In the genomic region with DNA sequence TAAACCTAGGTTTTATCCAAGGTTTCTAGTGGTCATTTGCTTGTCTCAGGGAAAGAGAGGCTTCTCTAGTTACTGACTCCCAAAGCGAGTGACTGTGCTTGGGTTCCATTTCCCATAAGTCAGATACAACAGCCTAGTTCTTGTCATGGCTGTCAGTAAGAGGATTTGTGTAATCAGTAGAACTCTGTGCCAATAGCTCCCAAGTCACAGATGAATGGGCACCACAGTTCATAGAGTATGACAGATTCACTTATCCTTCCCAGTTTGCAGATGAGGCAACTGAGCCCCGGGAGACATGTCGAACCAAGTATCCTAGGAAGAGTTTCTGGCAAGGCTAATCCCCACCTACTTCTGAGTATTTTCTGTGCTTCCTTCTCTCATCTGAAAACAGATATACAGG, we compare ENCODE assay signal across 22 mouse cellular contexts.
DNase-seq lines count a peak whose midpoint lies in the region; ATAC-seq and TF ChIP-seq lines count a peak whose summit lies in the region.
"Had no signal": no experiment of that assay in that cellular context is flagged by ENCODE, and none has a peak within 500 bp of the region (broad histone marks: within the 10 kb centered on the region; RNA-seq: fewer than 3 reads in every experiment).

No protein-coding gene starts in this region.

- TF ChIP-seq POLR2A in liver, adult 2 months (IDR thresholded peaks at IDR 0.05; ENCODE audit: extremely low read depth, insufficient read depth, low read length), result no peak

- H3K36me3 ChIP-seq in liver, adult 2 months (ENCODE audit: control insufficient read depth, insufficient read depth, low read length), result no peaks in the 10 kb centered on the region
- H3K36me3 ChIP-seq in liver, embryonic 11.5 days (ENCODE audit: control insufficient read depth, insufficient read depth, low read length), result no peaks in the 10 kb centered on the region
- H3K36me3 ChIP-seq: forebrain, embryonic 10.5 days; G1E; heart, embryonic 10.5 days; hindbrain, embryonic 13.5 days had no signal

- TF ChIP-seq CTCF in liver, adult 2 months (IDR thresholded peaks at IDR 0.05; ENCODE audit: low read depth, low read length), result no peak

- H3K4me3 ChIP-seq in liver, adult 2 months (ENCODE audit: insufficient read depth, low read depth, low read length), result no peak overlapping the region
- no peak overlapping the region for H3K4me3 ChIP-seq in liver, embryonic 11.5 days (ENCODE audit: low read depth, low read length)
- H3K4me3 ChIP-seq: forebrain, embryonic 10.5 days; gastrocnemius, adult 2 months; heart, embryonic 10.5 days; hindbrain, embryonic 13.5 days had no signal

- no peaks in the 10 kb centered on the region for H3K79me2 ChIP-seq in liver, adult 2 months (ENCODE audit: control insufficient read depth, insufficient read depth, low read length)

- H3K9me3 ChIP-seq in liver, embryonic 11.5 days (ENCODE audit: control insufficient read depth, low read length), result no peaks in the 10 kb centered on the region
- H3K9me3 ChIP-seq: forebrain, embryonic 10.5 days; heart, embryonic 10.5 days; hindbrain, embryonic 13.5 days had no signal

- no peaks in the 10 kb centered on the region for H3K27me3 ChIP-seq in liver, adult 2 months (ENCODE audit: control insufficient read depth, insufficient read depth, low read length)
- H3K27me3 ChIP-seq in liver, embryonic 11.5 days (replicated peaks; ENCODE audit: control insufficient read depth, insufficient read depth, low read length), result no peaks in the 10 kb centered on the region
- H3K27me3 ChIP-seq: hindbrain, embryonic 13.5 days had no signal

- no peak overlapping the region for H3K9ac ChIP-seq in liver, adult 2 months (ENCODE audit: low read depth, low read length)
- H3K9ac ChIP-seq in liver, embryonic 11.5 days (ENCODE audit: low read depth, low read length), result no peak overlapping the region
- H3K9ac ChIP-seq: hindbrain, embryonic 13.5 days had no signal

- no peaks in the 10 kb centered on the region for H3K4me1 ChIP-seq in liver, adult 2 months (ENCODE audit: control insufficient read depth, insufficient read depth, low read length)
- no peaks in the 10 kb centered on the region for H3K4me1 ChIP-seq in liver, embryonic 11.5 days (replicated peaks; ENCODE audit: control insufficient read depth, insufficient read depth, low read length)

- WGBS in liver, adult 2 months, result 96% methylated on average over 3 of the region's 3 CpGs
- WGBS in liver, embryonic 11.5 days, result 90% methylated on average over 3 of the region's 3 CpGs

- peak; percentile 27 for DNase-seq in liver, adult 2 months (ENCODE audit: extremely low read depth, low read depth, low spot score)
- DNase-seq in liver, embryonic 11.5 days (ENCODE audit: low spot score), result no peak
- DNase-seq in NIH3T3 (ENCODE audit: low read depth), result peak; percentile 62
- peak; percentile 80 for DNase-seq in fat pad, adult 2 months (ENCODE audit: extremely low read depth, low read depth, low spot score)
- no peak for DNase-seq in spleen, postnatal 36 days (ENCODE audit: low spot score in 2 of 2)
- DNase-seq in layer of hippocampus, postnatal 25 days (ENCODE audit: extremely low spot score in 1 of 2, low spot score in 1 of 2), result no peak
- DNase-seq: adrenal gland, adult 2 months; adrenal gland, postnatal 25 days; cerebellum, adult 2 months; cerebellum, postnatal 10 days; gastrocnemius, adult 2 months; gastrocnemius, postnatal 36 days; heart, adult 18-20 months; heart, postnatal 10 days had no signal

- no peak for ATAC-seq in liver, embryonic 11.5 days (replicated peaks; ENCODE audit: low FRiP score)
- ATAC-seq: activated CD4-positive, CD25-positive, alpha-beta regulatory T cell, adult 4 months; CD4-positive, CD25-positive, alpha-beta regulatory T cell, adult 4 months; forebrain, embryonic 14.5 days; hindbrain, postnatal 0 days had no signal

- no peak overlapping the region for H3K4me2 ChIP-seq in liver, embryonic 11.5 days
- H3K4me2 ChIP-seq: hindbrain, embryonic 13.5 days had no signal

- no peak overlapping the region for H3K27ac ChIP-seq in liver, adult 2 months (replicated peaks; ENCODE audit: insufficient read depth, low read depth, low read length)
- no peak overlapping the region for H3K27ac ChIP-seq in liver, embryonic 11.5 days (ENCODE audit: low read depth, low read length)
- H3K27ac ChIP-seq: forebrain, embryonic 10.5 days; gastrocnemius, adult 2 months; heart, embryonic 10.5 days; hindbrain, embryonic 13.5 days; hindbrain, postnatal 0 days had no signal

Comparison
In these comparisons a context has a peak if more than half of its experiments do, and no peak if none do; other contexts are left out.
1. DNase-seq: peak in liver, adult 2 months (single experiment), NIH3T3 (single experiment) and fat pad, adult 2 months (single experiment); none in liver, embryonic 11.5 days (single experiment), spleen, postnatal 36 days (0 of 2) and layer of hippocampus, postnatal 25 days (0 of 2).